Mouse (Mus musculus) mesoderm, embryonic 11.5 days (tissue): ENCODE measurements around the gene Gm10300.

Experiments used
- DNase-seq: peaks from one replicate; pipeline ENCODE4 v3.0.0-alpha.2; 2012; ENCODE audit warnings: low read depth, low spot score

Gene Gm10300

GRCm38 (mm10) chr4:132074077-132074932, at the start of gene Gm10300:
TSS of gene Gm10300 (plus strand) at chr4:132074697.
- peak; percentile 30 for DNase-seq

- DNase-seq, result no peak
Measured at GRCm38 (mm10) chr4:132025264-132025663, 49.2 kb upstream of the Gm10300 start.

DNA sequence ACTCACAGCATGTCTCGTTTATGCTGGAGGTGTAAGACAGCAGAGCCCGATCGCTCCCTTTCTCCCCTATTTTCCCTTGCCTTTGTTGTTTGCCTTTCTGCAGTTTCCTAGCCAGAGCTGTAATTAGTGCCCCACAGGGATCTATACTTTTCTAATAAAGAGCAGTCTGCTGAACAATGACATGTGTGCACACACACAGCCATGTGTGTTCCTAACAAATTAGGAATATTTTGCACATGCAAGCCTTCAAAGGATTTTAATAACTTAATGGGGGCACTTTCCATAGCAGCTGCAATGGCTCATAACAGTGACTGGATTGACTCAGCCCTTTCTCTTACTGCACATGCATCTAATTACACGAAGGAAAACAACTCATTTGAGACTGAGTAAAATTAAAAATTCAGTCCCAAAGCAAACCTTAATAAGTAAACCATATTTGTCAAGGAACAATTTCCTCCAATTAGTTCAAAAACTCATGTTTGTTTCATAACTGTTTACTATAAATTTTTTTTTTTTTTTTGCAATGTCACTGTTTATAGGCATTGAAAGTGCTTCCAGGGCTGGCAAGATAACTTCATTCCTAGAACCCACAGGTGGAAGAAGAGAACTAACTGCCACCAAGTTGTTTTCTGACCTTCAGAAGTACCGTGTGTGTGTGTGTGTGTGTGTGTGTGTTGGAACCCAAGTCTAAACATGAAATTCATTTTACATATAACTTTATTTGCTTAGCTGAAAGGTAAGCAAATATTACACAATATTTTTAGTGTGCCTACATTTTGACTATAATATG, 48.6 kb upstream of the Gm10300 start:
- DNase-seq, result no peak

DNA sequence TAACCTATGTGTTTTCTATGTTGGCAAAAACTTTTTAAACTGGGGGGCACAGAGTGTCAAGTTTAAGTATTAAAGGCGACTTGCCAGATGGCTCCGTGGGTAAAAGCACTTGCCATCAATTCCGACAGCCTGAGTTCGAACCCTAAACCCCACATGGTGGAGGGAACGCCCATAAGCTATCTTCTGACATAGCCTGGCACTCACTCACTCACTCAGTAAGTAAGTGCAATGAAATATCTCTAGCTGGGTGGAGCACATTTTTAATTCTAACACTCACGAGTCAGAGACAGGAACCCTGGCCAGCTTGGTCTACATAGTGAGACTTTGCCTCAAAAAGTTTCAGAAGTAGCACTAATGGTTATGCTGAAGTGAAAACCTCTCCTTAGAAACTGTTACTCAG, 47.3 kb upstream of the Gm10300 start:
- no peak for DNase-seq

GRCm38 (mm10) chr4:132027806-132028205, 46.7 kb upstream of the Gm10300 start:
- no peak for DNase-seq

GRCm38 (mm10) chr4:132029851-132030741, 44.4 kb upstream of the Gm10300 start:
- DNase-seq, result no peak

DNA sequence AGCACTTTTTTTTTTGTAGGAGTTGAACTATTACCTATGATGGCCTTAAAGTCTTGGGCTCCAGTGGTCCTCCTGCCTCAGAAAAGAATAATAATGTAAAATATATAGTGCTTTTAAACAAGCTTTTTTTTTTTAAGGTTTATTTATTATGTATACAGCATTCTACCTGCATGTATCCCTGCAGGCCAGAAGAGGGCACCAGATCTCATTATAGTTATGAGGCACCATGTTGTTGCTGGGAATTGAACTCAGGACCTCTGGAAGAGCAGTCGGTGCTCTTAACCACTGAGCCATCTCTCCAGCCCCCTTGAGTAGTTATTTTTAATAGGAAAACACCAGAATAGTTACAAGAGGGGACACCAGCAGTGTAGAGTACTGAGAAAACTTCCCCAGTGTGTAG, 41.3 kb upstream of the Gm10300 start:
- DNase-seq, result no peak

DNA sequence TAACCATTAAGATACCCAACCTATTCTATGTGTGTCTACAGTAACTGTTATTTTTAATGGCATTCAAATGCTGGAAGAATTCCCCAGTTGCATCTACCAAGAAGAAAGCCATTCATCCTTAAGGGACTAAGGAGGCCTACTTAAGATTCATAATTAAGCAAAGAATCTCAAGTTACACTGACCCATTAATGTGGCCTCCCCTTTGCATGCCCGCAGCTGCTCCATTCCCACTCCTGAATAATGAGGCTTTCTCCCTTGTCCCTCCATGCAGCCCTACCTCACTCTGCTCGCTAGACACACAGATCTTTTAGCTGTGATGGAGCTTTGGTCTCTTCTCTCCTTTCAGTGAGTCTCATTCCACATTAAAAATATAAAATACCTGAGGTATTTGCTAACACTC, 40.3 kb upstream of the Gm10300 start:
- no peak for DNase-seq

- no peak for DNase-seq
Measured at GRCm38 (mm10) chr4:132037137-132037536, 37.4 kb upstream of the Gm10300 start.

DNA sequence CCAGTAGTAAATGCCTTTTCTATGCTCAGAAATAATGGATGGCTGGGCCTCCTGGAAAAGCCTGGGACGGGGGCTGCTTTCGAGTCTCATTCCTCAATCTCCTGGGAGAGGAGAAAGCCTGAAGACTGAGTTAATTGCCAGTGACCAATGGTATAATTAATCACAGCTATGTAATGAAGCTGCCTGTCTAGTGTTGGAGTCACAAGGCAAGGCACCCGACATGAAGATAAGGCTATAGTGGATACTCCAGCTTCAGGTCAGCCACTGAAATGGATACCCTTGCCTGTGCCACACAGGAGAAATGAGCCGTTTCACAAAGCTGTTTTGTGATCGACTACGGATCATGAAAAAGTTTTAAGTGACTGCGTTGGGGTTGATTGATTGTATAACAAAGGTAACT, 36.5 kb upstream of the Gm10300 start:
- peak; percentile 23 for DNase-seq

DNA sequence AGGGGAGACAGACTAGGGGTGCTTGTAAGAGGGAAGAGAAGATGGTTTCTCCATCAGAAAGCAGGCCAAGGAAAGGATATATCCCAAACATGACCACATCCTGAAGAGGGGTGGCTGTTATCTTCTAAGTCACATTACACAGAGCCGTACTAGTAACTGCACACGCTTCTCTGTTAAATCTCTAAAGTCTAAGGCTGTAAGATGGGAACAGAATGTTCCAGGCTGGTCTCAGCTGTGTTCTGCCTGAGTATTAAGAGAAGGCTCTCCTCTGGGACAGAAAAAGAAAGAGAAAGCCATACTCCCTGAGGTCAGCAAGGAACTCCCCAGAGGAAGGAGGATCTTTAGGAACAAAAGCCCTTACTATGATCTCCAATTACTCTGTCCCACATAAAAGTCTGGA, 35.7 kb upstream of the Gm10300 start:
- no peak for DNase-seq

GRCm38 (mm10) chr4:132039521-132039920, 35.0 kb upstream of the Gm10300 start:
- DNase-seq, result no peak

GRCm38 (mm10) chr4:132039975-132040645, 34.4 kb upstream of the Gm10300 start:
- no peak for DNase-seq

DNA sequence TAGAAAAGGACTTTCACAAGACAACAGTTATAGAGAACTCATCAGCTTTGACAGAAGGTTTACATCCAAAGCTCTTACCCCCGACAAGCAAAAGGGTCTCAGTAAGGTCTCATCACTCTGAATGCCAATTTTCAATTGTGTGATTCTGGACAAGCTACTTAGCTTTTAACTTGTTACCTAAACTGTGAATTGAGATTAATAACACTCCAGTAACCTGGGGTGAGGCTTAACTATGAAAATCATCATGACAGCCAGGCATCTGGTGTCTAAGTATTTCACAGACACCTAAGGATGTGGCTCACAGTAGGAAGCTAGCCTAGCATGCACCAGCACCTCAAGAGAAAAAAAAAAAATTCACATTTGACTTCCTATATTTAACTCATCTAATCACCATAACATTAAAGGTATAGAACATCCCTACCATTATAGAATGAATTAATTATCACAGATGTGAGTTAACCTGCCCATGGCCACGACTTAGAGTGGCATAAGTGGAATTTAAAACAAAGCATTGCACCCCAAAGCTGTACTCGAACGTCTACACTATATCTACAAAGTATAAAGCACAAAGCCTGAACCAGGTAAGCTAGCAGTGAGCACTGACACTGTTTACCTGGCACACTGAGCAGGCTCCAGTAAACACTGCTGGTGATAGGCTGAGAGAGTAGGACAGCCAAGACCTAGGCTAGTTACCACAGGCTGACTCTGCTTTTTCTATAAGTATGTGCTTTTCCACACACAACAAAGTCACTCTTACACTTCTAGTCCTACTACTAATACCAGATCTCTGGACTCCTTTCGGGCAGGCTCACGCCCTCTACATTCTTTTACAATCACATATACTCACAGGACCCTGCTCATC, 32.8 kb upstream of the Gm10300 start:
- no peak for DNase-seq

GRCm38 (mm10) chr4:132043726-132044125, 30.8 kb upstream of the Gm10300 start:
- DNase-seq, result no peak

GRCm38 (mm10) chr4:132048011-132048991, 26.2 kb upstream of the Gm10300 start:
- peak; percentile 62 for DNase-seq

DNA sequence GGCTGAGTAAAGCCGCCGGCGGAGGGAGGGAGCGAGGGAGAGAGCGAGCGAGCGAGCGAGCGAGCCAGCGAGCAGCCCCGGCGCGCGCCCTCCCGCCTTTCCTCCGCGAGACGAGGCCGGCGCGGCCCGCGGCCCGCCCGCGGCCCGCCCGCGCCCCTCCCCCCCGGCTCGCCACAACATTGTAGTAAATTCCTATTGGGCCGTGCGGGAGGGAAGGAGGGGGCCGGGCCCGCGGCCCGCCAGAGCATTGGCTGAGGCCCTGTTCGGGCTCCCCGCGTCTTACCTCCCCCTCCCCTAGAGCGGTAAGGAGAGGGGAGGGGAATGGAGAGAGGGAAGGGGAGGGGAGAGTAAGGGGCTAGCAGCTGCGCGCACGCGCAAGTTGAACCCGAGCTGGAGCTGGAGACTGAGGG, 25.5 kb upstream of the Gm10300 start:
- peak; percentile 98 for DNase-seq

GRCm38 (mm10) chr4:132049549-132050200, 24.8 kb upstream of the Gm10300 start:
- DNase-seq, result no peak
